Mouse (Mus musculus): ENCODE results near the gene Snx21.

DNA sequence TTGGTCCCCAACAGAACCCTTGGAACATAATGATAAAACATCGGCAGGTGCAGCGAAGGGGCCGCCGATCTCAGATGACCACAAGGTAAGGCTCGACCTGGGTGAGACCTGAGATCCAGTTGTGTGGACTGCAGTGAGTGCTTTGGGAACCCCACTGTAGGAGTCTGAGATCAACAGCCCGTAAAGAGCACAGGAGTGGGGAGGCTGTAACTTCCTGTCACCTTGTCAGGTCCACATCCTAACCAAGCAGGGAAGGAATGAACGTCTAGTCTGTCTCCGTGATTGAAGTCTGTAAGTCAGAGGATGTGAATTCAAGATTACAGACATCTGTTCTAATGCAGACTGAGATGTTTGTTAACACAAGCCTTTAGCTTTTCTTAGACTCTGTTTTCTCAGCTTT lies 38.9 kb upstream of the Snx21 start:
- TF ChIP-seq USF1 (IDR thresholded peaks at IDR 0.05; ENCODE audit: low read depth) (no peak), CTCF (IDR thresholded peaks at IDR 0.05; ENCODE audit: control insufficient read depth, insufficient read depth, insufficient read length) (no peak), MYOG (IDR thresholded peaks at IDR 0.05; ENCODE audit: control insufficient read depth, extremely low read depth, insufficient read length) (no peak)
